Mouse (Mus musculus): ENCODE measurements around the gene Tns3.

The Tns3 gene

GRCm38 (mm10) chr11:8680650-8681049 lies 16.3 kb upstream of the Tns3 start:
- no peak for DNase-seq (ENCODE audit: low spot score in 2 of 2)

DNA sequence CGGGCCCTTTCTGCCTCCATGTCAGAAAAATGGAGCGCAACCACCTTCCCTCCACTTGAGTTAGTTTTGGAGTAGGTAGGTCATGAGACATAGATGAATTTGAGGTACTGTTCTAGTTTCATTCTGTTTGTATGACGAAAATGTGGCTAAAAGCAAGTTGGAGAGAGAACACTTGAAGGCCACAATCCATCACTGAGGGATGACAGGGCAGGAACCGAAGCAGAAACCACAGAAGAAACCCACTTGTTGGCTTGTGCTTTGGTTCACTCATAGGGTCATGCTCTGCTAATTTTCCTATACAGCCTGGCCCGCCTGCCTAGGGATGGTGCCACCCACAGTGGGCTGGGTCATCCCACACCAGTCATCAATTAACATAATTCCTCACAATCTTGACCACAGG lies 14.9 kb upstream of the Tns3 start:
- DNase-seq (ENCODE audit: low spot score in 2 of 2), result no peak

DNA sequence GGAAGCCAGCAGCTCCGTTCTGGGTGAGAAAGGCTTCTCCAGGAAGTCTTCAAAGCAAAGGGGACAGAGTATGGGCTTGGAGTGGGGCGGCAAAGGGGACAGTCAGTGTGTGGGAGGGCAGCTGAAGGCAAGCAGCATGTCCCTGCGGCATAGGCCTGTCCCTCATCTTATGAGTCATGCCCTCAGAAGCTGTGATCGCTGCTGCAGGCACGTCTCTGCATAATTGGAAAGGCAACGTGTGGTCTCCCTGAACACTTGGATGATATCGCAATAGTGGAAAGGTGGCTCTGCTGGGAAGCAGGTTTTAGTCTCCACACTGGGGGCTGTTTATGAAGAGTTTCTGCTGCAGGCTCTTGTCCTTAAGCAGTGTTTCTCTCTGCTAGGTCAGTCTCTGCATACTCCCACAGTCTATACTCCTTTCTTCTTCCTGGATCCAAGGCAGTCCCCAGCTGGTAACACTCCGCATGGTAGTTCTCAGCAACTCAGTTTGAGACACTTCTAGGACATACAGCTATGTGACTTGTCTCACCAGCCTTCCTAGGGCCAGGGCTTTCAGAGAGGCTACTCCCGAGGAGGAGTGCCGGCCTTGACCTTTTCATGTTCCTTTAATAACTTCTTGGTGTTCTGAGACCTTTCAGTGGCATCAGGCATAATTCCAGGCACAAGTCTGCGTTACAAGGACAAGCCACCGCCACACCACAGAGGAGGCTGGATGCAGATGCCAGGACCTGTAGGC lies 14.1 kb upstream of the Tns3 start:
- DNase-seq (ENCODE audit: low spot score in 2 of 2), result no peak

GRCm38 (mm10) chr11:8675701-8676474 lies 11.6 kb upstream of the Tns3 start:
- no peak for DNase-seq (ENCODE audit: low spot score in 2 of 2)

DNA sequence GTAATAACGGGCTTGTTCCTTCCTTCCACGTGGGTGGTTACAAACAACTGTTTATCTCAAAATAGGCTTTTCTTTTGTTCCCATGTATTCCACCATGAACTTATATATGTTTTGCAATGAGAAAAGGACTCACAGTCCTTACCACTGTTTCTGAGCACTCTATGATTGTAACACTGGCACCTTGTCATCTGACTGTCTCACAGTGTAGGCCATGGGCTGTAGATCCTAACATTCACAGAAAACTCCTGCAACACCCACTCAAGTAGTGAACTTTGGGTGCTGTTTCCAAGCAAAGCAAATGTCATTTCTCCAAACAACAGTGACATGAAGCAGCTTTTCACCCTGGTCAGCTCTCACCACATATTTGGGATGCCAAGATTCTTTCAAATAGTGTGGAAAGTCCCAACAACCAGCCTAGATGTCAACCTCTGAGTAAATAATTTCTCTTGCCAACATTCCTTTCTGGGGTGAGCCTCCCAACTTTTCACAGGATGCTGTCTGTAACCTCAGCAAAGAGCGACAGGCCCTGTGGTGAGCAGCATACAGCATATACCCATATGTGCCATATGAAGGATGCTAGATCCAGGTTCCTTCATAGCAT lies 10.3 kb upstream of the Tns3 start:
- DNase-seq (ENCODE audit: low spot score in 2 of 2), result no peak

- no peak for DNase-seq (ENCODE audit: low spot score in 2 of 2)
Observed at GRCm38 (mm10) chr11:8671698-8672097, 7.4 kb upstream of the Tns3 start.

- no peak for DNase-seq (ENCODE audit: low spot score in 2 of 2)
Observed at GRCm38 (mm10) chr11:8669138-8669537, 4.8 kb upstream of the Tns3 start.

DNA sequence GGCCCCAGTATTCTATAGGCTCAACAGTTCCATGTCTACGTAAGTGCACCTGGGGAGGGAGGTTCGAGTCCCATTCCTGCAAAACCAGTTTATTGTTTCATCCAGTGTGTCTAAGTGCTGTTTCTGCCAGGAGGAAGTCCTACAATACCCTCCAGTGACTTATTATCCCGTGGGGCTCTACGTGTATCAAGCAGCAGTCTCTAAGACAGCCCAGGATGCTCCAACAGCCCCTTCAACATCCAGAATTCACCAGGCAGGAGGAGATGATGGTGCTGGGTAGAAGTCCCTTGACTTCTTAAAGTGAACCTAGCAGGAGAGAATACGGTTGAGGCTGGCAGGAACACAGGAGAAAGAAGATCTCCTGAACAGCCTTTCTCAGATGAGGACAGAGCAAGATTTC lies 462 bp upstream of the Tns3 start:
- DNase-seq (ENCODE audit: low spot score in 2 of 2), result no peak

GRCm38 (mm10) chr11:8663444-8664392 lies 617 bp downstream of the Tns3 start:
- DNase-seq (ENCODE audit: low spot score in 2 of 2), result no peak

- DNase-seq (ENCODE audit: low spot score in 2 of 2), result no peak
Observed at GRCm38 (mm10) chr11:8662706-8663429, 1.5 kb downstream of the Tns3 start.

- DNase-seq (ENCODE audit: low spot score in 2 of 2), result no peak
Observed at GRCm38 (mm10) chr11:8660951-8661350, 3.4 kb downstream of the Tns3 start.

DNA sequence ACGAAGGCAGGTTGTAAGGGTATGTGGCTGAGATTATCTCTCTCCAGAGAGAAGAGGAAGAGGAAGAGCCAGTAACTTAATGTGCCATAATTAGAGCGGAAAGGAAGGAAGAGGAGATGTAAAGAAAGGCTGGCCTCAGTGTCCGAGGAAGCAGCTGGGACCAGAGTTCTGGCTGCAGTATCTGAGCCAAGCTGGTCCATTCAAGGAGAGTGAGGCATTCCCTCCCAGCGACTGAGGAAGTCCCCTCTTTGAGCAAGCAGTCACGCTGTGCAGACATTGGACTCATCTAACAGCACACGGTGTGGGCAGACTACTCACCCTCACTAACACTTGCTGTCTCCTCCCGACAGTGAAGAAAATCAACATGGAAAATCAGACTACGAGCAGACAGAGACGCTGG lies 4.5 kb downstream of the Tns3 start:
- no peak for DNase-seq (ENCODE audit: low spot score in 2 of 2)

- DNase-seq (ENCODE audit: low spot score in 2 of 2), result no peak
Observed at GRCm38 (mm10) chr11:8659061-8659460, 5.3 kb downstream of the Tns3 start.

DNA sequence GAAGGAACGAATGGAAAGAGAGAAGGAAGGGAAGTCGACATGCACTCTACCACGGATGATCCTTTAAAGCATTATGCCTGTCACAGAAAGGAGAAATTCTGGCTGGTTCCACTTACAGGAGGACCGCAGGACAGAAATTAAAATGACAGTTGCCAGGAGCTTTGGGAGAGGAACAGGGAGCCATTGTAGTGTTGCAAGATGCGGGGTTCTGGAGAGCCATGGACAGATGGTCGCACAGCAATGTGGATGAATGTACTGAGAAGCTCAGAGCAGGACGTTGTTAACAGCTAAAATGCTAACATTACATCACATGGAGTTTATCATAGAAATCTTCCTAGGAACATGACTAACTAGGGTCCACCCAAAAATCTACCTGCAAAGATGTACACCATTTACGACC lies 6.8 kb downstream of the Tns3 start:
- no peak for DNase-seq (ENCODE audit: low spot score in 2 of 2)

GRCm38 (mm10) chr11:8656448-8657393 lies 7.6 kb downstream of the Tns3 start:
- DNase-seq (ENCODE audit: low spot score in 2 of 2), result no peak

DNA sequence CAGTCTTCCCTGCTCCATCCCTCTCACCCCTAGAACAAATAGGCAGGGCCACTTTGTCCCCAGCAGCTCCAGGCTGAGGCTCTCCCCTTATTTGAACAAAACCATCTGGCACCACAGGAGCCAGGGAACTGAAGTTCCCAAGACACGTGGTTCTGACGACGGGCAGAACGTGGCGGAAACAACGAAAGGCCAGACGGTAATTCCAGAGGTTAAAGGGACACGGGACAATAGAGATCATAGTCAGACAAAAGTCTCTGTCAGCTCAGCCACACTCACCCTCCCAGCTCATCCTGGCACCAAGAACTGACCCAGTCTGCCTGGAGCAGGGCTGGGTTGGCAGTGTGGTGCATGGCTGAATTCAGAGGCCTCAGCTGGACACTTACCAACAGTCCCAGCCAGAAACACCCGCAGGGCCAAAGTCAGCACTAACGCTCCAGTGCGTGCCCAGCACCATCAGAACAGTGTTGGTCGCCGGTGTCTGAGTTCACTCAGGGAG lies 10.5 kb downstream of the Tns3 start:
- DNase-seq (ENCODE audit: low spot score in 2 of 2), result no peak

GRCm38 (mm10) chr11:8652792-8653645 lies 11.3 kb downstream of the Tns3 start:
- DNase-seq (ENCODE audit: low spot score in 2 of 2), result peak; percentile 45 to 59

DNA sequence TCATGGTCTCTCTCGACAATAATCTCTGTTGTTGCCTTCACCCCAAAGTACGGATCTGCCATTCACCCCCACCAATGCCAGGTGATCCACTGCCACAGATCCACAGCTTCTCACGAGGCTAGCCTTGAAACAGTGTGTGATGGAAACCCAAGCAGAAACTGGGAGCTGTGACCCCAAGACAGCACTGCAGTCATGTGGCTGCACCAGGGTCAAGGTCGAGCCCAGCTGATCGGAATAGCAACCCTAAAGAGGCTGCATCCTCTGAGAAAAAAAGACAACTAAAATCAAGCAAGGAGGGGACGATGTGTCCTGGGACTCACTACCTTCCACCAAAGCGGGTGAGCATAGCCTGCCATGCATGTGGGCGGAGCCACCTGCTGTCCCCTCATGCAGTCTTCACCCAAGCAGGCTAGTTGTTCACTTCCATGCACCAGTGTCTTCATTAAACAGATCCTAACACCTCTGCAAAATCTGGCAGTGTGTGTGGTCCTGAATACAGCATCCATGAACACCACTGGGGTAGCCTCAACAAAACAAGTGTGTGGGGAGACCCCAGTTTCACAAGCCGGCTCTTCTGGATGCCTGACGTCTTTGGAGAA lies 12.1 kb downstream of the Tns3 start:
- no peak for DNase-seq (ENCODE audit: low spot score in 2 of 2)

Measured in right cerebral cortex, adult 2 months (tissue).